Mouse (Mus musculus) hindbrain, embryonic 14.5 days (tissue): ENCODE results near the gene Rnf149. TPM values are rescaled to one million over a fixed set of nuclear protein-coding genes. Genes with fewer than 3 reads are reported as not detected.
A peak's percentile ranks its signal among the peaks of the same experiment; 100 is the strongest.

ENCODE experiments used
- ATAC-seq: fragments of 200-750 bp; cut with Nextera tagmentation; 2 replicates; pipeline ENCODE4 v1.8.0; 2017; ENCODE audit warnings: moderate number of reproducible peaks, mild to moderate bottlenecking, moderate TSS enrichment, moderate library complexity; ENCODE audit not compliant: low FRiP score
- DNase-seq: peaks from one replicate; pipeline ENCODE4 v3.0.0-alpha.2; 2015; ENCODE audit warnings: low spot score
- H3K27ac ChIP-seq: fragments of 300-500 bp; sonication (generic); 2 replicates; pipeline ENCODE4 v1.5.1; 2014; ENCODE audit warnings: mild to moderate bottlenecking, moderate library complexity
- H3K27me3 ChIP-seq: fragments of 300-500 bp; sonication (generic); 2 replicates; pipeline ENCODE4 v1.6.1; 2014; ENCODE audit warnings: mild to moderate bottlenecking, low read length, mixed read lengths; ENCODE audit not compliant: control insufficient read depth, insufficient read depth
- H3K36me3 ChIP-seq: fragments of 300-500 bp; sonication (generic); replicated peaks from 2 replicates; pipeline ENCODE4 v1.6.1; 2014; ENCODE audit not compliant: control insufficient read depth, insufficient read depth
- H3K4me1 ChIP-seq: fragments of 300-500 bp; sonication (generic); replicated peaks from 2 replicates; pipeline ENCODE4 v1.6.1; 2014; ENCODE audit warnings: antibody characterized with exemption, low read length, mixed read lengths; ENCODE audit not compliant: control insufficient read depth, insufficient read depth
- H3K4me2 ChIP-seq: fragments of 300-500 bp; sonication (generic); replicated peaks from 2 replicates; pipeline ENCODE4 v1.6.1; 2014; ENCODE audit warnings: mild to moderate bottlenecking, moderate library complexity
- H3K4me3 ChIP-seq: fragments of 300-500 bp; sonication (generic); replicated peaks from 2 replicates; pipeline ENCODE4 v1.5.1; 2014; ENCODE audit warnings: mild to moderate bottlenecking, low read length
- H3K9ac ChIP-seq: fragments of 300-500 bp; sonication (generic); 2 replicates; pipeline ENCODE4 v1.6.1; 2014
- H3K9me3 ChIP-seq: fragments of 300-500 bp; sonication (generic); 2 replicates; pipeline ENCODE4 v1.6.1; 2016; ENCODE audit warnings: low read length; ENCODE audit not compliant: control insufficient read depth
- WGBS: fragments of 180-500 bp; shearing (Covaris S2); extraction: QIAGEN DNeasy Blood & Tissue Kit; methylation state at CpG from one replicate; pipeline ENCODE4 v1.1.7; 2014; 5-methylcytosine and 5-hydroxymethylcytosine counted together
- polyA plus RNA-seq: library from polyadenylated mRNA; unstranded; fragments of >200 nt; fragmentation: Nextera tagmentation; extraction: Ambion mirVana; gene quantifications from 2 replicates; pipeline ENCODE4 v1.2.1, GENCODE M21; 2014

The Rnf149 gene
- polyA plus RNA-seq, 1 experiment from 2014 or later, result 28.9 TPM

- peak overlapping the region; percentile 79 for H3K4me2 ChIP-seq
- H3K27ac ChIP-seq, result no peak overlapping the region
- H3K4me1 ChIP-seq, result peaks cover 15% of the 10 kb centered on the region
- peaks cover 8% of the 10 kb centered on the region; the same call in 1 of the 2 replicates for H3K9me3 ChIP-seq
- ATAC-seq, result no peak
- WGBS, result 91% methylated on average over 10 of the region's 10 CpGs
- H3K27me3 ChIP-seq, result no peaks in the 10 kb centered on the region
- no peak for DNase-seq
- H3K4me3 ChIP-seq, result no peak overlapping the region
- H3K36me3 ChIP-seq, result peaks cover 42% of the 10 kb centered on the region
- H3K9ac ChIP-seq, result peak overlapping the region; percentile 21; the same call in 1 of the 2 replicates
Measured at GRCm38 (mm10) chr1:39537631-39538380, 39.4 kb downstream of the Rnf149 start.

GRCm38 (mm10) chr1:39536701-39537100 lies 40.5 kb downstream of the Rnf149 start:
- peak overlapping the region; percentile 87 for H3K9ac ChIP-seq
- H3K4me3 ChIP-seq, result peak overlapping the region; percentile 76
- H3K4me2 ChIP-seq, result peak overlapping the region; percentile 79
- H3K27ac ChIP-seq, result no peak overlapping the region
- peaks cover 15% of the 10 kb centered on the region for H3K4me1 ChIP-seq
- ATAC-seq, result no peak
- no peaks in the 10 kb centered on the region for H3K27me3 ChIP-seq
- 43% methylated on average over 7 of the region's 7 CpGs for WGBS
- no peak for DNase-seq
- peaks cover 36% of the 10 kb centered on the region for H3K36me3 ChIP-seq
- H3K9me3 ChIP-seq, result peaks cover 8% of the 10 kb centered on the region; the same call in 1 of the 2 replicates

GRCm38 (mm10) chr1:39535515-39536311 lies 41.5 kb downstream of the Rnf149 start:
- H3K4me2 ChIP-seq, result peak overlapping the region; percentile 79
- H3K9me3 ChIP-seq, result peaks cover 7% of the 10 kb centered on the region; the same call in 1 of the 2 replicates
- under 1% methylated on average over 82 of the region's 100 CpGs for WGBS
- peak overlapping the region; percentile 76 for H3K4me3 ChIP-seq
- peaks cover 15% of the 10 kb centered on the region for H3K4me1 ChIP-seq
- peaks cover 32% of the 10 kb centered on the region for H3K36me3 ChIP-seq
- H3K27ac ChIP-seq, result peak overlapping the region; percentile 91
- DNase-seq (peak; percentile 97), ATAC-seq (peak; percentile 92)
- no peaks in the 10 kb centered on the region for H3K27me3 ChIP-seq
- peak overlapping the region; percentile 87 for H3K9ac ChIP-seq

GRCm38 (mm10) chr1:39534831-39535230 lies 42.4 kb downstream of the Rnf149 start, which contains the start of gene Cnot11:
Gene Cnot11, plus strand, starts transcription at chr1:39534992.
- no peak for DNase-seq
- Histone ChIP-seq H3K36me3 (peaks cover 23% of the 10 kb centered on the region), H3K27me3 (no peaks in the 10 kb centered on the region), H3K4me3 (peak within 1 kb of the TSS; percentile 76), H3K9me3 (no peaks in the 10 kb centered on the region), H3K4me2 (peak within 1 kb of the TSS; percentile 79), H3K9ac (peak within 1 kb of the TSS; percentile 87), H3K27ac (peak within 1 kb of the TSS; percentile 91), H3K4me1 (peaks cover 15% of the 10 kb centered on the region)
- ATAC-seq, result no peak
- 38% methylated on average over 13 of the region's 13 CpGs for WGBS

GRCm38 (mm10) chr1:39533917-39534316 lies 43.3 kb downstream of the Rnf149 start:
- Histone ChIP-seq H3K36me3 (peaks cover 14% of the 10 kb centered on the region), H3K4me3 (no peak overlapping the region), H3K4me1 (peaks cover 15% of the 10 kb centered on the region), H3K9ac (no peak overlapping the region), H3K4me2 (no peak overlapping the region), H3K27me3 (no peaks in the 10 kb centered on the region), H3K9me3 (no peaks in the 10 kb centered on the region), H3K27ac (no peak overlapping the region)
- DNase-seq, result no peak
- ATAC-seq, result no peak
- WGBS, result 20% methylated on average over 3 of the region's 3 CpGs

GRCm38 (mm10) chr1:39531036-39531435 lies 46.2 kb downstream of the Rnf149 start:
- DNase-seq, result no peak
- Histone ChIP-seq H3K27ac (no peak overlapping the region), H3K4me1 (no peaks in the 10 kb centered on the region; the same call in 1 of the 2 replicates), H3K4me2 (no peak overlapping the region), H3K27me3 (no peaks in the 10 kb centered on the region), H3K9ac (no peak overlapping the region), H3K36me3 (no peaks in the 10 kb centered on the region), H3K9me3 (no peaks in the 10 kb centered on the region), H3K4me3 (no peak overlapping the region)
- WGBS, result 80% methylated on average over 4 of the region's 4 CpGs
- ATAC-seq, result no peak

- no peaks in the 10 kb centered on the region for H3K36me3 ChIP-seq
- H3K9ac ChIP-seq, result no peak overlapping the region
- no peaks in the 10 kb centered on the region for H3K27me3 ChIP-seq
- H3K4me2 ChIP-seq, result no peak overlapping the region
- no peak overlapping the region for H3K27ac ChIP-seq
- no peaks in the 10 kb centered on the region for H3K9me3 ChIP-seq
- 39% methylated on average over 13 of the region's 13 CpGs for WGBS
- ATAC-seq (no peak), DNase-seq (peak; percentile 89)
- no peak overlapping the region for H3K4me3 ChIP-seq
- H3K4me1 ChIP-seq, result no peaks in the 10 kb centered on the region; the same call in 1 of the 2 replicates
Measured at GRCm38 (mm10) chr1:39530258-39530943, 46.8 kb downstream of the Rnf149 start.

- Histone ChIP-seq H3K4me2 (no peak overlapping the region), H3K27me3 (no peaks in the 10 kb centered on the region), H3K36me3 (no peaks in the 10 kb centered on the region), H3K27ac (no peak overlapping the region), H3K9ac (no peak overlapping the region), H3K9me3 (no peaks in the 10 kb centered on the region), H3K4me3 (no peak overlapping the region), H3K4me1 (no peaks in the 10 kb centered on the region)
- DNase-seq (no peak), ATAC-seq (no peak)
- 46% methylated on average over 6 of the region's 6 CpGs for WGBS
Measured at GRCm38 (mm10) chr1:39528319-39528718, 48.9 kb downstream of the Rnf149 start.

- Histone ChIP-seq H3K36me3 (no peaks in the 10 kb centered on the region), H3K27me3 (no peaks in the 10 kb centered on the region), H3K4me2 (no peak overlapping the region), H3K4me3 (no peak overlapping the region), H3K9me3 (no peaks in the 10 kb centered on the region), H3K27ac (no peak overlapping the region), H3K9ac (no peak overlapping the region), H3K4me1 (no peaks in the 10 kb centered on the region)
- no peak for ATAC-seq
- WGBS, result 18% methylated on average over 7 of the region's 7 CpGs
- DNase-seq, result peak; percentile 72
Measured at GRCm38 (mm10) chr1:39527432-39527831, 49.8 kb downstream of the Rnf149 start.
